Mouse (Mus musculus): ENCODE measurements around the gene Mettl8. TPM values are rescaled to one million over a fixed set of nuclear protein-coding genes. Genes with fewer than 3 reads are reported as not detected.

The Mettl8 gene
- polyA plus RNA-seq, 1 experiment: 7.8 TPM

GRCm38 (mm10) chr2:71073330-71073729 lies 17.9 kb upstream of the Mettl8 start:
- Histone ChIP-seq H3ac (ENCODE audit: control insufficient read depth, insufficient read length) (no peak overlapping the region), H3K36me3 (ENCODE audit: control insufficient read depth, insufficient read depth) (peaks cover 8% of the 10 kb centered on the region), H3K27me3 (ENCODE audit: control insufficient read depth, insufficient read depth, insufficient read length) (no peaks in the 10 kb centered on the region)

DNA sequence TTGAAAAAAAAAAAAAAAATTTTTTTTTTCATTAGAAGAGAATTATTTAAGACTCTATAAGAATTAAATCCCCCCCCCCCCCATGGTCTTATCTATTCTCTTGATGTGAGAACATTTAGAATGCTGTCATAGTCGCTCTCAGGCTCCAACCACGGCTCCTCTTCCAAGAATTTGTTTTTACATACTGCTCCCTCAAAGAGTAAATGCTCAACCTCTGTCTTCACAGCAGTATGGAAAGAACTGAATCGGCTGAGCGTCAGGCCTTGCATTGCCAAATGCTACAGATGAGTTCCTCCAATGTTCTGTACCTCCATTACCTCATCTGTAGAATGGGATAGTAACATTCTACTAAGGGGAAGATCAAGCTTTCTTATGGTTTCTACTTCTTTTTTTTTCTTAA lies 16.2 kb upstream of the Mettl8 start:
- no peak overlapping the region for H3K4me3 ChIP-seq
- no peak overlapping the region for H3K4me2 ChIP-seq (ENCODE audit: low read depth)
- no peaks in the 10 kb centered on the region for H3K79me2 ChIP-seq (ENCODE audit: control insufficient read depth, insufficient read depth)
- peaks cover 3% of the 10 kb centered on the region for H3K36me3 ChIP-seq (ENCODE audit: control insufficient read depth, insufficient read depth)
- H3K27me3 ChIP-seq (ENCODE audit: control insufficient read depth, insufficient read depth, insufficient read length): no peaks in the 10 kb centered on the region
- no peak overlapping the region for H3ac ChIP-seq (ENCODE audit: control insufficient read depth, insufficient read length)
- TF ChIP-seq SRF (IDR thresholded peaks at IDR 0.05; ENCODE audit: control insufficient read depth, insufficient read length, low read depth): no peak
- TF ChIP-seq TCF3 (IDR thresholded peaks at IDR 0.05; ENCODE audit: insufficient read length, low read depth): no peak
- no peak for TF ChIP-seq POLR2AphosphoS2 (IDR thresholded peaks at IDR 0.05; ENCODE audit: insufficient read length, low read depth)
- TF ChIP-seq POLR2A (IDR thresholded peaks at IDR 0.05; ENCODE audit: insufficient read length, low read depth): no peak
- TF ChIP-seq REST (IDR thresholded peaks at IDR 0.05; ENCODE audit: insufficient read depth, insufficient read length): no peak
- no peak for TF ChIP-seq TCF12 (IDR thresholded peaks at IDR 0.05; ENCODE audit: insufficient read depth, poor library complexity, severe bottlenecking)
- no peak for TF ChIP-seq MYOG (IDR thresholded peaks at IDR 0.05; ENCODE audit: control insufficient read depth in 1 of 3, insufficient read depth in 1 of 3, insufficient read length in 2 of 3, low read depth in 2 of 3)
- no peak for TF ChIP-seq MYOD1 (IDR thresholded peaks at IDR 0.05; ENCODE audit: control insufficient read depth in 1 of 3, insufficient read length in 2 of 3, low read depth in 2 of 3)
- TF ChIP-seq E2F4 (IDR thresholded peaks at IDR 0.05; ENCODE audit: insufficient read depth): no peak
- TF ChIP-seq MAX (IDR thresholded peaks at IDR 0.05; ENCODE audit: low read depth): no peak
- no peak for TF ChIP-seq CEBPB (IDR thresholded peaks at IDR 0.05; ENCODE audit: insufficient read depth, poor library complexity, severe bottlenecking)
- no peak for TF ChIP-seq USF1 (IDR thresholded peaks at IDR 0.05; ENCODE audit: low read depth)

More at GRCm38 (mm10) chr2:71073330-71073729, 17.9 kb upstream of the Mettl8 start:
- H3K4me2 ChIP-seq (ENCODE audit: low read depth): no peak overlapping the region
- H3K79me2 ChIP-seq (ENCODE audit: control insufficient read depth, insufficient read depth): no peaks in the 10 kb centered on the region
- TF ChIP-seq USF1 (IDR thresholded peaks at IDR 0.05; ENCODE audit: low read depth) (no peak), MYOG (IDR thresholded peaks at IDR 0.05; ENCODE audit: control insufficient read depth in 1 of 3, insufficient read depth in 1 of 3, insufficient read length in 2 of 3, low read depth in 2 of 3) (no peak), TCF12 (IDR thresholded peaks at IDR 0.05; ENCODE audit: insufficient read depth, poor library complexity, severe bottlenecking) (no peak), SRF (IDR thresholded peaks at IDR 0.05; ENCODE audit: control insufficient read depth, insufficient read length, low read depth) (no peak), MAX (IDR thresholded peaks at IDR 0.05; ENCODE audit: low read depth) (no peak), TCF3 (IDR thresholded peaks at IDR 0.05; ENCODE audit: insufficient read length, low read depth) (no peak), E2F4 (IDR thresholded peaks at IDR 0.05; ENCODE audit: insufficient read depth) (no peak), REST (IDR thresholded peaks at IDR 0.05; ENCODE audit: insufficient read depth, insufficient read length) (no peak), CEBPB (IDR thresholded peaks at IDR 0.05; ENCODE audit: insufficient read depth, poor library complexity, severe bottlenecking) (no peak), POLR2AphosphoS2 (IDR thresholded peaks at IDR 0.05; ENCODE audit: insufficient read length, low read depth) (no peak), MYOD1 (IDR thresholded peaks at IDR 0.05; ENCODE audit: control insufficient read depth in 1 of 3, insufficient read length in 2 of 3, low read depth in 2 of 3) (no peak), POLR2A (IDR thresholded peaks at IDR 0.05; ENCODE audit: insufficient read length, low read depth) (no peak)
- H3K4me3 ChIP-seq: no peak overlapping the region

DNA sequence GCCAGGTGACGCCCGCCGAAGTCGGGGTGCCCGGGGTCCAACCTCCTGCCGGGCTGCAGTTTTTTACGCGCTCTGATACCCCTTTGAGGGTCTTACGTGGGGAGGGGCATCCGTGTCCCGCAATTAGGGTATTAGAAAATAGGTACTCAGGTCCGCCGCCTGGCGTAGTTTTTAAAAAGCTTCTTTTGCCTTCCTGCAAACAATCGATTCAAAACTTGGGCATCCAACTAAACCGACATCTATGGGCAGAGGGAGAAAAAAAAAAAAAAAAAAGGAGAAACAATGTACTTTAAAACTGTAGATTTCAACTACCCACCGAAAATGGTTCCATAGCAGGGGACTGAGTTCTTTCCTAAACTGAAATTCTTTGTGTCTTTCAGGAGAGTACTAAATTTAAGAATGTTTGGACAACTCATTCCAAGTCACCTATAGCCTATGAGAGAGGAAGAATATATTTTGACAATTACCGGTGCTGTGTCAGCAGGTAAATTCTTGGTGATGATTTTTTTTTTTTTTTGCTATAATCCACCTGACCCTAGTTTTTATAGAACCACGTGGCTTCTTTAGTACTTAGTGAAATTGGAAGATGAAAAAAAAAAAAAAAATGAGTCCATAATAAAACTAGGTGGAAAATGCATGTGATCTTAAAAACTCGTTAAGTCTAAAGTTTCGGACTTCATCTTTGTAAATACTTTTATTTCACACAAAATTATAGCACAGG lies 892 bp upstream of the Mettl8 start:
- Histone ChIP-seq H3ac (ENCODE audit: control insufficient read depth, insufficient read length) (peak overlapping the region; percentile 41), H3K79me2 (ENCODE audit: control insufficient read depth, insufficient read depth) (no peaks in the 10 kb centered on the region), H3K4me3 (peak overlapping the region; percentile 88), H3K27me3 (ENCODE audit: control insufficient read depth, insufficient read depth, insufficient read length) (no peaks in the 10 kb centered on the region), H3K4me2 (ENCODE audit: low read depth) (peak overlapping the region; percentile 84), H3K36me3 (ENCODE audit: control insufficient read depth, insufficient read depth) (peaks cover 4% of the 10 kb centered on the region)
- TF ChIP-seq E2F4 (IDR thresholded peaks at IDR 0.05; ENCODE audit: insufficient read depth) (no peak), TCF3 (IDR thresholded peaks at IDR 0.05; ENCODE audit: insufficient read length, low read depth) (no peak), MYOD1 (IDR thresholded peaks at IDR 0.05; ENCODE audit: control insufficient read depth in 1 of 3, insufficient read length in 2 of 3, low read depth in 2 of 3) (no peak), TCF12 (IDR thresholded peaks at IDR 0.05; ENCODE audit: insufficient read depth, poor library complexity, severe bottlenecking) (no peak), POLR2AphosphoS2 (IDR thresholded peaks at IDR 0.05; ENCODE audit: insufficient read length, low read depth) (no peak), MAX (IDR thresholded peaks at IDR 0.05; ENCODE audit: low read depth) (no peak), USF1 (IDR thresholded peaks at IDR 0.05; ENCODE audit: low read depth) (no peak), REST (IDR thresholded peaks at IDR 0.05; ENCODE audit: insufficient read depth, insufficient read length) (no peak), SRF (IDR thresholded peaks at IDR 0.05; ENCODE audit: control insufficient read depth, insufficient read length, low read depth) (no peak), POLR2A (IDR thresholded peaks at IDR 0.05; ENCODE audit: insufficient read length, low read depth) (no peak), CEBPB (IDR thresholded peaks at IDR 0.05; ENCODE audit: insufficient read depth, poor library complexity, severe bottlenecking) (no peak), MYOG (IDR thresholded peaks at IDR 0.05; ENCODE audit: control insufficient read depth in 1 of 3, insufficient read depth in 1 of 3, insufficient read length in 2 of 3, low read depth in 2 of 3) (no peak)

DNA sequence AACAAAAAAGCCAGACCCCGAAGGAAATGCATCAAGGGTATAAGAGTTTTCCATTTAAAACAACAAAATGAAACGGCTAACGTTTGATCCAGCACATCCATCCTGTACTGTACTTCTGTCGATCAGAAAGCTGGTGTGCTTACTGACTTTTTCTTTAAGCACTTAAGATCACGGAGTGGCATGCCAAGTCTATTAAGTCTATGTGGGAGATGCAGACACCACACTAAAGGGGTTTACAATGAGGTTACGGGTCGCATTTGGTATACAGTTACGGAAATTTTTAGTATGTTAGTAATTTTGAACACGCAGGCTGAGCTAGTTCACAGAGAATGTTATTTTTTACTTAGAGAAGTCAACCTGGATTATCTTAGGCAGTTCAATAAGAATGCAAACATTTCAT lies 667 bp downstream of the Mettl8 start:
- Histone ChIP-seq H3K79me2 (ENCODE audit: control insufficient read depth, insufficient read depth) (no peaks in the 10 kb centered on the region), H3ac (ENCODE audit: control insufficient read depth, insufficient read length) (no peak overlapping the region), H3K4me2 (ENCODE audit: low read depth) (peak overlapping the region; percentile 83), H3K27me3 (ENCODE audit: control insufficient read depth, insufficient read depth, insufficient read length) (no peaks in the 10 kb centered on the region), H3K36me3 (ENCODE audit: control insufficient read depth, insufficient read depth) (no peaks in the 10 kb centered on the region), H3K4me3 (peak overlapping the region; percentile 88)
- TF ChIP-seq POLR2AphosphoS2 (IDR thresholded peaks at IDR 0.05; ENCODE audit: insufficient read length, low read depth) (no peak), MAX (IDR thresholded peaks at IDR 0.05; ENCODE audit: low read depth) (no peak), E2F4 (IDR thresholded peaks at IDR 0.05; ENCODE audit: insufficient read depth) (no peak), USF1 (IDR thresholded peaks at IDR 0.05; ENCODE audit: low read depth) (no peak), CEBPB (IDR thresholded peaks at IDR 0.05; ENCODE audit: insufficient read depth, poor library complexity, severe bottlenecking) (no peak), TCF12 (IDR thresholded peaks at IDR 0.05; ENCODE audit: insufficient read depth, poor library complexity, severe bottlenecking) (no peak), POLR2A (IDR thresholded peaks at IDR 0.05; ENCODE audit: insufficient read length, low read depth) (no peak), MYOD1 (IDR thresholded peaks at IDR 0.05; ENCODE audit: control insufficient read depth in 1 of 3, insufficient read length in 2 of 3, low read depth in 2 of 3) (no peak), SRF (IDR thresholded peaks at IDR 0.05; ENCODE audit: control insufficient read depth, insufficient read length, low read depth) (no peak), REST (IDR thresholded peaks at IDR 0.05; ENCODE audit: insufficient read depth, insufficient read length) (no peak)

Data from myocyte (in vitro differentiated cells).